Mouse (Mus musculus): ENCODE data around the gene Cbl.

DNA sequence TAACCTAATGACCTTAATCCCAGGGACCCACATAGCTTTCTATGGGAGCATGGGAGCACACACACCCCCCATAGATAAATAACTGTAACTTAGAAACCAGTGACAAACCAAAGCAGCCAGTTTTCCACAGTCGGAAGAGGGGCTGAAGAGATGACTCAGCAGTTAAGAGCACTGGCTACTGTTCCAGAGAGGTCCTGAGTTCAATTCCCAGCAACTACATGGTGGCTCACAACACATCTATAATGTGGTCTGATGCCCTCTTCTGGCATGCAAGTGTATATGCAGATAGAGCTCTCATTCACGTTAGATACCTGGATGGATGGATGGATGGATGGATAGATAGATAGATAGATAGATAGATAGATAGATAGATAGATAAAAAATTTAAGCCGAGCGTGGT, 117.7 kb downstream of the Cbl start:
- TF ChIP-seq CTCF (IDR thresholded peaks at IDR 0.05; ENCODE audit: borderline replicate concordance, extremely low read depth, insufficient read depth, insufficient read length) (0 out of 2 replicates have a peak, but pooled peaks have one; percentile 5), POLR2A (IDR thresholded peaks at IDR 0.05; ENCODE audit: borderline replicate concordance, extremely low read depth, insufficient read depth, insufficient read length, poor library complexity, severe bottlenecking) (no peak)
